In genomic region chr12:69268956-69269355, GRCm38 (mm10) we compare ENCODE assay signal across 34 mouse cellular contexts.
"Had no signal": no experiment of that assay in that cellular context is flagged by ENCODE, and none has a peak within 500 bp of the region (broad histone marks: within the 10 kb centered on the region; RNA-seq: fewer than 3 reads in every experiment).

No protein-coding gene starts in this region.

- DNase-seq: heart, postnatal 10 days; heart, postnatal 14 days; heart, postnatal 36 days; heart, postnatal 4 days; kidney, adult 11 months; kidney, adult 18-20 months; kidney, adult 2 months; kidney, adult 8-10 months; kidney, adult 9 months; kidney, postnatal 10 days; kidney, postnatal 14 days; kidney, postnatal 25 days; kidney, postnatal 36 days; kidney, postnatal 4 days; layer of hippocampus, postnatal 36 days had no signal

- H3K27ac ChIP-seq: heart, embryonic 10.5 days; heart, embryonic 13.5 days; heart, embryonic 15.5 days; hindbrain, embryonic 10.5 days; hindbrain, embryonic 12.5 days; hindbrain, embryonic 13.5 days; hindbrain, embryonic 14.5 days; hindbrain, embryonic 15.5 days; hindbrain, postnatal 0 days; intestine, embryonic 15.5 days; kidney, embryonic 15.5 days; kidney, postnatal 0 days had no signal

- H3K4me3 ChIP-seq: heart, embryonic 10.5 days; heart, embryonic 12.5 days; heart, embryonic 13.5 days; heart, embryonic 15.5 days; hindbrain, embryonic 10.5 days; hindbrain, embryonic 12.5 days; hindbrain, embryonic 13.5 days; hindbrain, embryonic 15.5 days; intestine, embryonic 15.5 days; kidney, embryonic 15.5 days; layer of hippocampus, adult 2 months had no signal

- H3K27me3 ChIP-seq: heart, embryonic 12.5 days; heart, embryonic 13.5 days; heart, embryonic 15.5 days; hindbrain, embryonic 12.5 days; hindbrain, embryonic 13.5 days; hindbrain, embryonic 15.5 days; intestine, embryonic 15.5 days; kidney, embryonic 15.5 days had no signal

- H3K9me3 ChIP-seq: heart, embryonic 10.5 days; heart, embryonic 12.5 days; heart, embryonic 13.5 days; heart, embryonic 15.5 days; hindbrain, embryonic 10.5 days; hindbrain, embryonic 12.5 days; hindbrain, embryonic 13.5 days; hindbrain, embryonic 15.5 days; intestine, embryonic 15.5 days; kidney, embryonic 15.5 days had no signal

- H3K4me1 ChIP-seq: heart, embryonic 10.5 days; heart, embryonic 12.5 days; heart, embryonic 13.5 days; heart, embryonic 15.5 days; hindbrain, embryonic 12.5 days; hindbrain, embryonic 13.5 days; hindbrain, embryonic 15.5 days; intestine, embryonic 15.5 days; kidney, embryonic 15.5 days had no signal

- H3K4me2 ChIP-seq: heart, embryonic 11.5 days; heart, embryonic 12.5 days; heart, embryonic 13.5 days; heart, embryonic 15.5 days; hindbrain, embryonic 12.5 days; hindbrain, embryonic 13.5 days; hindbrain, embryonic 14.5 days; hindbrain, embryonic 15.5 days; intestine, embryonic 15.5 days; kidney, embryonic 15.5 days had no signal

- ATAC-seq: hindbrain, embryonic 16.5 days; hindbrain, postnatal 0 days; inflammation-experienced regulatory T-cells, adult 6 months; intestine, embryonic 15.5 days; intestine, embryonic 16.5 days; intestine, postnatal 0 days had no signal

- H3K36me3 ChIP-seq: heart, embryonic 10.5 days; heart, embryonic 12.5 days; heart, embryonic 13.5 days; heart, embryonic 15.5 days; hindbrain, embryonic 10.5 days; hindbrain, embryonic 12.5 days; hindbrain, embryonic 13.5 days; hindbrain, embryonic 15.5 days; intestine, embryonic 15.5 days; kidney, embryonic 15.5 days had no signal

- H3K9ac ChIP-seq: heart, embryonic 12.5 days; heart, embryonic 13.5 days; heart, embryonic 15.5 days; hindbrain, embryonic 12.5 days; hindbrain, embryonic 13.5 days; hindbrain, embryonic 14.5 days; hindbrain, embryonic 15.5 days; intestine, embryonic 15.5 days; kidney, embryonic 15.5 days had no signal
